Mouse (Mus musculus): ENCODE data around the gene Vcan. TPM values are rescaled to one million over a fixed set of nuclear protein-coding genes. Genes with fewer than 3 reads are reported as not detected.

The Vcan gene
- total RNA-seq, 2 experiments from 2014 or later = 0.45 to 10.1 TPM

- no peak for ATAC-seq (replicated peaks; ENCODE audit: low FRiP score, poor library complexity, severe bottlenecking)
These were observed 105.3 kb downstream of the Vcan start for GRCm38 (mm10) chr13:89637012-89637411.

DNA sequence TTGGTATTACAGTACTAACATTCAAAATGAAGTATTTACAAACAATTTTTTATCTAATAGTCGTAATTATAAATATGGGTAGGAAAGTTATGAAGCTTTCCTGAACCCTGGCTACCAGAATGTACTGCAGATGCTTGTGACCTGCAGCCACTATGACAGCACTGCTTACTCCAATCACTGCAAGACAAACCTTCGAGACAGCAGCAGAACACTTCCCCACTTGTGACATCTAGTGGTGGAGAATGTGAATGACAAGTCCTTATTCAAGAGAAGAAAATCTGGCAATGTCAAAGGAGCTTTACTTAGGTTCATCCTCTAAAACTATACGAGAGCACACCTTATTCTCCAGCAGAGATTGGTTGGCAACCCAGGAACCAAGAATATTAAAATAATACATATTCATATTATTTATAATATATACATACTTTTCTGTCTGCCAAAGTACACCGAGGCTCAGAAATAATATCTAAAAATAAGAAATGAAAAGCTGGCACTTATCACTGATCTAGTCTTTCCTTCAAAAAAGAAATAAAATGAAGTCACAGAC, 108.1 kb downstream of the Vcan start:
- ATAC-seq (replicated peaks; ENCODE audit: low FRiP score, poor library complexity, severe bottlenecking) = no peak

DNA sequence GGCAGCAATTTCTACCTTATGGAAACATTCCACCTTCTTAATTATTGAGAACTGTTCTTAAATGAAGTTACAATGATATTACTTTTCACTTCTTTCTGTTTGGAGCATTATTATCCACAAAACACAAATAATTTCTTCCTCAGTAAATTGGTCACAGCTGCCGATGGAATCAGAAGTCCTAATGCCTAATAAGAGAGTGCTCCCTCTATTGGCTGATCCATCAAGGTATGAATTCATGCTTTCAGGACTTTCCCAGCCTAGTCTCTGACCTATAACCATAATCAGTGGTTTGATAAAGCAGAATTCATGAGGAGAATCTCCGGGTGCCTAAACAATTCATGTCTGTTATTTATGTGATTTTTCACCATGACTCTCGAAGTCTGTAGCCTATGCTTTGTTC, 123.2 kb downstream of the Vcan start:
- no peak for ATAC-seq (replicated peaks; ENCODE audit: low FRiP score, poor library complexity, severe bottlenecking)

GRCm38 (mm10) chr13:89607399-89607798, 134.9 kb downstream of the Vcan start:
- no peak for ATAC-seq (replicated peaks; ENCODE audit: low FRiP score, poor library complexity, severe bottlenecking)

Other genes starting within 250 kb of the Vcan start
- not detected in 2 replicates for gene Hapln1, start 202.7 kb downstream of the Vcan start, total RNA-seq (2015; ENCODE audit: low replicate concordance)
- not detected in 2 replicates for gene Hapln1, start 202.7 kb downstream of the Vcan start, total RNA-seq (2017; ENCODE audit: low replicate concordance)

All from erythroid progenitor cell, adult 5-6 weeks (primary cell).